Mouse (Mus musculus): ENCODE data around the gene Gm3002. TPM values are rescaled to one million over a fixed set of nuclear protein-coding genes. Genes with fewer than 3 reads are reported as not detected.

Gene Gm3002
- not detected for polyA plus RNA-seq (2012; fragmentation: generic; extraction: Trizol)

GRCm38 (mm10) chr14:3809774-3810173 lies at the start of gene Gm3002:
TSS of gene Gm3002 (plus strand) at chr14:3810074.

GRCm38 (mm10) chr14:3845945-3846344 lies 36.1 kb downstream of the Gm3002 start, which contains the start of gene Gm3033:
TSS of gene Gm3033 (plus strand) at chr14:3846245.

DNA sequence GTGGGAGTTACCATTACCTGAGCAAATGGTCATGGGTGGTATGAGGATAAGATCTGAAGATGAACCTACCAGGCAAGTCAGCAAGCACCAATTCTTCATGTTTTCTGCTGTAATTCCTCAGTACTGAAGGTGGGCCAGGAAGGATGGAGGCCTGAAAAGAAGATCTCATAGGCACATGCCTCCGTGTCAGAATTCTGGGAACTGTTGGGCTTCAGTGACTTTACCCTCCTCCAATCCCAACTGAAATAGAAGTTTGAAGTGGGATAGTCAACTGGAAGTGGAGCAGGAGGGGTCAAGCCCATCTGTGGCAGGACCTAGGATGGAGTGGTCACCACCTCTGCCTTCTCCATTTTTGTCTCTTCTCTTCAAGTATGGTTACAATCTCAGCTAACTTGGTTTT lies 74.0 kb downstream of the Gm3002 start, which contains the start of gene Gm2916:
Gene Gm2916 (plus strand): TSS at position 301 of the 400 bp plus-strand sequence.

DNA sequence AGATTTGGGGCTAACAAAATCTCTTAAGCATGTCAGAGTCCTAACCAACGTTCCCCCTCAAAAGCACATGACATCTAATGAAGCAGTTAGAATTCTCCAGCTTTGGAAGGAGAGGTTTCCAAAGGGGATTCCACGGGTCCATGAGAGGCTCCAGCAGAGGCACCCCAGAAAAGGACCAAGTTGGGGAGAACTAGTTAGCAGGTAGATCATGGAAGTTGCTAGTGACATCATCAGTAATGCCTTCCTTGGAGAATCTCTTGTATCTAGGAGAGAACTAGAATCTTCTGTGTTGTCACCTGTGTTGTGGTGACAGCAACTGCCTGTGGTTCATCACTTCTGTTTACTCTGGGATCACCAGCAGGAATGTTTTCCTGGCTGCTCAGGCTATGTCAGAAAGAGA lies 121.6 kb downstream of the Gm3002 start, which contains the start of gene Gm3029:
Gene Gm3029 (plus strand): TSS at position 301 of the 400 bp plus-strand sequence.

DNA sequence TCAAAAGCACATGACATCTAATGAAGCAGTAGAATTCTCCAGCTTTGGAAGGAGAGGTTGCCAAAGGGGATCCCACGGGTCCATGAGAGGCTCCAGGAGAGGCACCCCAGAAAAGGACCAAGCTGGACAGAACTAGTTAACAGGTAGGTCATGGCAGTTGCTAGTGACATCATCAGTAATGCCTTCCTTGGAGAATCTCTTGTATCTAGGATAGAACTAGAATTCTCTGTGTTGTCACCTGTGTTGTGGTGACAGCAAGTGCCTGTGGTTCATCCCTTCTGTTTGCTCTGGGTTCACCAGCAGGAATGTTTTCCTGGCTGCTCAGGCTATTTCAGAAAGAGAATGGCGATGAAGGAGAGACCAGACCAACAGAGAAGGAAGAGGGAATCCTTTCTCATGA lies 153.4 kb downstream of the Gm3002 start, which contains the start of gene Gm3095:
Gene Gm3095 (plus strand): TSS at position 301 of the 400 bp plus-strand sequence.

DNA sequence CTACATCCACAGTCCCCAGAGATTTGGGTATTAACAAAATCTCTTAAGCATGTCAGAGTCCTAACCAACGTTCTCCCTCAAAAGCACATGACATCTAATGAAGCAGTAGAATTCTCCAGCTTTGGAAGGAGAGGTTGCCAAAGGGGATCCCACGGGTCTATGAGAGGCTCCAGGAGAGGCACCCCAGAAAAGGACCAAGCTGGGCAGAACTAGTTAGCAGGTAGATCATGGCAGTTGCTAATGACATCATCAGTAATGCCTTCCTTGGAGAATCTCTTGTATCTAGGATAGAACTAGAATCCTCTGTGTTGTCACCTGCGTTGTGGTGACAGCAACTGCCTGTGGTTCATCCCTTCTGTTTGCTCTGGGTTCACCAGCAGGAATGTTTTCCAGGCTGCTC lies 188.2 kb downstream of the Gm3002 start, which contains the start of gene Gm3099:
Gene Gm3099 (plus strand): TSS at position 301 of the 400 bp plus-strand sequence.

Other genes starting within 250 kb of the Gm3002 start
- gene Gm3012, start 175.6 kb upstream of the Gm3002 start, polyA plus RNA-seq (2012; fragmentation: generic; extraction: Trizol), result not detected
- not detected for gene Gm3020, start 158.0 kb upstream of the Gm3002 start, polyA plus RNA-seq (2012; fragmentation: generic; extraction: Trizol)
- not detected for gene Gm3043, start 121.3 kb upstream of the Gm3002 start, polyA plus RNA-seq (2012; fragmentation: generic; extraction: Trizol)
- gene Gm3033, start 36.2 kb downstream of the Gm3002 start, polyA plus RNA-seq (2012; fragmentation: generic; extraction: Trizol), result not detected
- not detected for gene Gm2916, start 74.1 kb downstream of the Gm3002 start, polyA plus RNA-seq (2012; fragmentation: generic; extraction: Trizol)
- not detected for gene Gm3029, start 121.7 kb downstream of the Gm3002 start, polyA plus RNA-seq (2012; fragmentation: generic; extraction: Trizol)
- gene Gm3095, start 153.5 kb downstream of the Gm3002 start, polyA plus RNA-seq (2012; fragmentation: generic; extraction: Trizol), result not detected
- not detected for gene Gm3099, start 188.3 kb downstream of the Gm3002 start, polyA plus RNA-seq (2012; fragmentation: generic; extraction: Trizol)
- gene Gm5796, start 213.9 kb downstream of the Gm3002 start, polyA plus RNA-seq (2012; fragmentation: generic; extraction: Trizol), result not detected